Mouse (Mus musculus): ENCODE measurements around the gene Huwe1. TPM values are rescaled to one million over a fixed set of nuclear protein-coding genes. Genes with fewer than 3 reads are reported as not detected.

Huwe1 gene
- total and polyA plus RNA-seq, 3 experiments, result 45.5 to 152 (median 151) TPM

DNA sequence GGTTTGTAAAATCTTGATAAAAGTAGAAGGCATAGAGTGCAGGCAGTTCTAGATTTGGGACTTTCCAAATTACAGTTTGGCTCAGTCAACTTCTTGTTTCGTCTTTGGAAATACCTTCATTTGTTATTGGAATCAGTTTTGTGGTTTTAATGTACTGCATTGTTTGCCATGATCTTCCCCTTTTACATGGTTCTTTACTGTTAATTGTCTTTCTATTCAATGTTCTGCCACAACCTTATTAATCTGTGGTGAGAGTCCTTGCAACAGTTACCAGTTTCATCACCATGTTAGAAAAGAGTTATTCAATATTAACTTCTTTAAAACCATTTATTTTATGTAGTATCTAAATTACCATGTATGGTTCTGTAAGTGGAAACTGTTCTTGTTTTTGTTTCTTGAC, 13.0 kb downstream of the Huwe1 start:
- 50% methylated on average over 1 of the region's 1 CpGs for WGBS
- intact Hi-C loops (cut with DNase I), result no loop called here
- H3K79me2 ChIP-seq (replicated peaks; ENCODE audit: control insufficient read depth, insufficient read depth, low read length), result no peaks in the 10 kb centered on the region

DNA sequence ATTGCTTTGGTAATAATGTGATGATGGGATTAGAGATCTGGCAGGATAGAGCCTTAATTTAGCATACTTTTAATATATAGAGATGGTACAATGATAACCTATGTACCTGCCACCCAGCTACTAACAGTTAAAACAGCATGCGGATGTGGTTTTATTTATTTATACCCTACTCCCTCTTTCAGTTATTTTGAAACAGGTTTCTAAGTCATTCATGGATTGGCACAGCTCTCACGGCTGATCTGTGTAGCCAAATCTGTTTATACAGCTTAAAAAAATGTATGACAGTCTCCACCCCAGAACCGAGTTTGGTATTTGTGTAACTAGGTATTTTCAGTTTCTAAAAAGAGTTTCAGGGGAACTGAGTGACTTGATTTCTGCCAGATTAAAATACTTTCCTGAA, 17.1 kb downstream of the Huwe1 start:
- TF ChIP-seq CTCF (IDR thresholded peaks at IDR 0.05) (no peak), EP300 (IDR thresholded peaks at IDR 0.05; ENCODE audit: insufficient read depth, low read depth, low read length) (no peak), POLR2A (IDR thresholded peaks at IDR 0.05; ENCODE audit: insufficient read depth, low read depth, low read length) (no peak)
- H3K27me3 ChIP-seq (ENCODE audit: control insufficient read depth, insufficient read depth, low read length), result no peaks in the 10 kb centered on the region
- H3K4me1 ChIP-seq (ENCODE audit: control insufficient read depth, insufficient read depth, low read length), result no peaks in the 10 kb centered on the region
- H3K27ac ChIP-seq, result no peak overlapping the region
- H3K79me2 ChIP-seq (replicated peaks; ENCODE audit: control insufficient read depth, insufficient read depth, low read length), result peaks cover 2% of the 10 kb centered on the region; the same call in 1 of the 2 replicates
- no peak for DNase-seq
- peaks cover 4% of the 10 kb centered on the region for H3K36me3 ChIP-seq (ENCODE audit: control insufficient read depth, insufficient read depth, low read length)
- no peak overlapping the region for H3K4me3 ChIP-seq
- WGBS, result 53% methylated on average over 3 of the region's 3 CpGs
- H3K9ac ChIP-seq (ENCODE audit: low read depth, low read length), result no peak overlapping the region
- intact Hi-C loops (cut with DNase I), result no loop called here

More for the DNA sequence above, 13.0 kb downstream of the Huwe1 start:
- no peak for DNase-seq
- Histone ChIP-seq H3K36me3 (ENCODE audit: control insufficient read depth, insufficient read depth, low read length) (peaks cover 12% of the 10 kb centered on the region), H3K27ac (no peak overlapping the region), H3K27me3 (ENCODE audit: control insufficient read depth, insufficient read depth, low read length) (no peaks in the 10 kb centered on the region), H3K4me1 (ENCODE audit: control insufficient read depth, insufficient read depth, low read length) (peaks cover 2% of the 10 kb centered on the region; the same call in 1 of the 2 replicates), H3K9ac (ENCODE audit: low read depth, low read length) (no peak overlapping the region), H3K4me3 (no peak overlapping the region)
- no peak for TF ChIP-seq CTCF (IDR thresholded peaks at IDR 0.05)
- no peak for TF ChIP-seq EP300 (IDR thresholded peaks at IDR 0.05; ENCODE audit: insufficient read depth, low read depth, low read length)
- no peak for TF ChIP-seq POLR2A (IDR thresholded peaks at IDR 0.05; ENCODE audit: insufficient read depth, low read depth, low read length)

DNA sequence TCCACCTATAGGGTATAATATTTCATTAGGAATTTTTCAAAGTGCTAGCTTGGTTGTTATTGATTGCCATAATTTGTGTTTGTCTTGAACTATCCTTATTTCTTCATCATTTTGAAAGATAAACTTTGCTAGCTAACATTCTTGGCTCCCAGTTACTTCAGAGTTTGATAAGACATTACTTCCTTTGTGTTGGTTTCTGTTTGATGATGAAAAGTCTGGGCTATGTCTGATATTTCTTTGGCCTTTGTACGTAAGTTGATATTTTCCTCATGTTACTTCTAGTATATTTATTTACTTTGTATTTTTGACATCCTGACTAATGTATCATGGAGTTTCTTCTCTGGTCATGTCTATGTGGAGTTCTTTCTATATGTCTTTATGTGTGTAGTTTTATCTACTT, 28.4 kb downstream of the Huwe1 start:
- TF ChIP-seq CTCF (IDR thresholded peaks at IDR 0.05) (no peak), POLR2A (IDR thresholded peaks at IDR 0.05; ENCODE audit: insufficient read depth, low read depth, low read length) (no peak), EP300 (IDR thresholded peaks at IDR 0.05; ENCODE audit: insufficient read depth, low read depth, low read length) (no peak)
- 72% methylated on average over 1 of the region's 1 CpGs for WGBS
- H3K79me2 ChIP-seq (replicated peaks; ENCODE audit: control insufficient read depth, insufficient read depth, low read length), result 0 out of 2 replicates have a peak, but pooled peaks cover 2% of the 10 kb centered on the region
- H3K4me3 ChIP-seq, result no peak overlapping the region
- no peaks in the 10 kb centered on the region for H3K36me3 ChIP-seq (ENCODE audit: control insufficient read depth, insufficient read depth, low read length)
- no peak overlapping the region for H3K27ac ChIP-seq
- H3K9ac ChIP-seq (ENCODE audit: low read depth, low read length), result no peak overlapping the region
- no peaks in the 10 kb centered on the region for H3K27me3 ChIP-seq (ENCODE audit: control insufficient read depth, insufficient read depth, low read length)
- intact Hi-C loops (cut with DNase I), result no loop called here
- peaks cover 2% of the 10 kb centered on the region; the same call in 1 of the 2 replicates for H3K4me1 ChIP-seq (ENCODE audit: control insufficient read depth, insufficient read depth, low read length)
- no peak for DNase-seq

DNA sequence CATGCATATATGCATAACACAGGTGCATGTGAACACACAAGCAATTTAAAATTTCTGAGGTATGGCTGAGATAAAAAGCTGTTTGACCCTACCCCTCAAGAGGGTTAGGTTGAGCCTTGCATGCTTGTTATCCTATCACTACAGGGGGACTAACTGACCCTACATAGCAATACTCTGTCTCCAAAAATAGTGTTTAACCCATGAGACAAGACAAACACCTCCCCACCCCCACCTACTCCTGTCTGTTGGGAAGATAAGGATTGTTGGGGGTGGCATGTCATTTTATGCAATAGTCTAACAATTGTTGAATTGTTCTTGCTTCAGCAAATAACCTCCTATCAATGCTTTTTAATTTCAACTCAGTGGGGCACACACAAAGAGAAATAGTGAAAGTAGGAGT, 30.7 kb downstream of the Huwe1 start:
- TF ChIP-seq CTCF (IDR thresholded peaks at IDR 0.05), result no peak
- TF ChIP-seq EP300 (IDR thresholded peaks at IDR 0.05; ENCODE audit: insufficient read depth, low read depth, low read length), result no peak
- no peak for TF ChIP-seq POLR2A (IDR thresholded peaks at IDR 0.05; ENCODE audit: insufficient read depth, low read depth, low read length)
- intact Hi-C loops (cut with DNase I), result no loop called here
- no peak overlapping the region for H3K4me3 ChIP-seq
- H3K27ac ChIP-seq, result no peak overlapping the region
- no peaks in the 10 kb centered on the region for H3K36me3 ChIP-seq (ENCODE audit: control insufficient read depth, insufficient read depth, low read length)
- H3K4me1 ChIP-seq (ENCODE audit: control insufficient read depth, insufficient read depth, low read length), result peaks cover 2% of the 10 kb centered on the region; the same call in 1 of the 2 replicates
- H3K27me3 ChIP-seq (ENCODE audit: control insufficient read depth, insufficient read depth, low read length), result no peaks in the 10 kb centered on the region
- DNase-seq, result no peak
- H3K79me2 ChIP-seq (replicated peaks; ENCODE audit: control insufficient read depth, insufficient read depth, low read length), result 0 out of 2 replicates have a peak, but pooled peaks cover 2% of the 10 kb centered on the region
- no peak overlapping the region for H3K9ac ChIP-seq (ENCODE audit: low read depth, low read length)

DNA sequence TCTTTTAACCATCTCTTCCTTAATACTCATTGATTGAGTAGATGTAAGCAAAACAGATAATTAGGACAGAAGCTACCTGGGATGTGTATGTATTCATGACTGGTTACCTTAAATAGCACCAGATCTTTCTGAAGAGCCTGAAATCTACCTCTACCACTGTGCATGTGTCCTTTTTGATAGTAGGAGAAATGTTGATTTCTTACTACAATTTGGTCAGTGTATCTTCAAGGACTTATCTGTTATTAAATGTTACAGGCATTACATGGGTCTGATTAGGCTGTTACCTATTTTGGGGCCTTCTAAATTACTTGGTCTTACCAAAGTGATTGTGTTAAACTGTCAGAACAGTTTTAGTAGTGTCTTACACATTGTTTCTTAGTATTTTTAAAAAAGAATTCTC, 32.4 kb downstream of the Huwe1 start:
- peaks cover 1% of the 10 kb centered on the region; the same call in 1 of the 2 replicates for H3K4me1 ChIP-seq (ENCODE audit: control insufficient read depth, insufficient read depth, low read length)
- intact Hi-C loops (cut with DNase I), result no loop called here
- no peaks in the 10 kb centered on the region for H3K27me3 ChIP-seq (ENCODE audit: control insufficient read depth, insufficient read depth, low read length)
- no peak overlapping the region for H3K4me3 ChIP-seq
- no peaks in the 10 kb centered on the region for H3K36me3 ChIP-seq (ENCODE audit: control insufficient read depth, insufficient read depth, low read length)
- DNase-seq, result no peak
- H3K79me2 ChIP-seq (replicated peaks; ENCODE audit: control insufficient read depth, insufficient read depth, low read length), result no peaks in the 10 kb centered on the region
- TF ChIP-seq CTCF (IDR thresholded peaks at IDR 0.05), result no peak
- no peak for TF ChIP-seq POLR2A (IDR thresholded peaks at IDR 0.05; ENCODE audit: insufficient read depth, low read depth, low read length)
- TF ChIP-seq EP300 (IDR thresholded peaks at IDR 0.05; ENCODE audit: insufficient read depth, low read depth, low read length), result no peak
- H3K9ac ChIP-seq (ENCODE audit: low read depth, low read length), result no peak overlapping the region
- H3K27ac ChIP-seq, result no peak overlapping the region

DNA sequence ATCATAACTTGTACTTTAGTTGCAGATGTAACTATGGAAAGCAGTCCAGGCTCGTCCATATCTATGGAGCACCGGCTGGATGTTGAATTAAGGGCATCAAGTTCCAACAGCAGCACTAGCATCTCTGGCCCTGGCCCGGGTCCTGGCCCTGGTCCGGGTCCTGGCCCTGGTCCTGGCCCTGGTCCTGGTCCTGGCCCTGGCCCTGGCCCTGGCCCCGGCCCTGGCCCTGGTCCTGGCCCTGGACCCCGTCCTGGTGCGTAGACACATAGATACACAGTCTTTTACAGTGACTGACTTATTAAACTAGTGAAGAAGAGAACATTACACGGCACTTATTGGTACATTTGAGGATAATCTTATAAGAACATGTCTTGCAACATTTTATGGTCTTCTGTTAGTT, 58.8 kb downstream of the Huwe1 start:
- TF ChIP-seq POLR2A (IDR thresholded peaks at IDR 0.05; ENCODE audit: insufficient read depth, low read depth, low read length) (no peak), EP300 (IDR thresholded peaks at IDR 0.05; ENCODE audit: insufficient read depth, low read depth, low read length) (no peak), CTCF (IDR thresholded peaks at IDR 0.05) (no peak)
- Histone ChIP-seq H3K27ac (no peak overlapping the region), H3K4me3 (no peak overlapping the region), H3K4me1 (ENCODE audit: control insufficient read depth, insufficient read depth, low read length) (no peaks in the 10 kb centered on the region), H3K27me3 (ENCODE audit: control insufficient read depth, insufficient read depth, low read length) (no peaks in the 10 kb centered on the region), H3K9ac (ENCODE audit: low read depth, low read length) (no peak overlapping the region), H3K79me2 (replicated peaks; ENCODE audit: control insufficient read depth, insufficient read depth, low read length) (no peaks in the 10 kb centered on the region), H3K36me3 (ENCODE audit: control insufficient read depth, insufficient read depth, low read length) (no peaks in the 10 kb centered on the region)
- peak; percentile 24 to 25 for DNase-seq
- WGBS, result 62% methylated on average over 8 of the region's 8 CpGs
- intact Hi-C loops (cut with DNase I), result loop anchor here (5.0 kb wide), 1 partner anchor 38 kb away; no protein-coding TSS in a partner anchor

Data from heart, adult 2 months (tissue).